Mouse (Mus musculus) lung, embryonic 14.5 days (tissue): ENCODE measurements around the gene Shtn1. TPM values are rescaled to one million over a fixed set of nuclear protein-coding genes. Genes with fewer than 3 reads are reported as not detected.
A peak's percentile ranks its signal among the peaks of the same experiment; 100 is the strongest.

Experiments used
- ATAC-seq: fragments of 200-750 bp; cut with Nextera tagmentation; 2 replicates; pipeline ENCODE4 v1.8.0; 2017; ENCODE audit warnings: mild to moderate bottlenecking, moderate TSS enrichment, moderate library complexity; ENCODE audit not compliant: insufficient read depth
- DNase-seq: peaks from one replicate; pipeline ENCODE4 v3.0.0-alpha.2; 2015
- H3K27ac ChIP-seq: fragments of 300-500 bp; sonication (generic); 2 replicates; pipeline ENCODE4 v1.5.1; 2014; ENCODE audit warnings: low read depth, mild to moderate bottlenecking, moderate library complexity
- H3K27me3 ChIP-seq: fragments of 300-500 bp; sonication (generic); 2 replicates; pipeline ENCODE4 v1.6.1; 2014; ENCODE audit warnings: low read length, control low read depth; ENCODE audit not compliant: insufficient read depth
- H3K36me3 ChIP-seq: fragments of 300-500 bp; sonication (generic); 2 replicates; pipeline ENCODE4 v1.6.1; 2014; ENCODE audit warnings: control low read depth; ENCODE audit not compliant: insufficient read depth
- H3K4me1 ChIP-seq: fragments of 300-500 bp; sonication (generic); 2 replicates; pipeline ENCODE4 v1.6.1; 2014; ENCODE audit warnings: antibody characterized with exemption, control low read depth; ENCODE audit not compliant: insufficient read depth
- H3K4me2 ChIP-seq: fragments of 300-500 bp; sonication (generic); 2 replicates; pipeline ENCODE4 v1.6.1; 2014; ENCODE audit warnings: mild to moderate bottlenecking
- H3K4me3 ChIP-seq: fragments of 300-500 bp; sonication (generic); 2 replicates; pipeline ENCODE4 v1.5.1; 2014; ENCODE audit warnings: low read depth, low read length
- H3K9ac ChIP-seq: fragments of 300-500 bp; sonication (generic); 2 replicates; pipeline ENCODE4 v1.6.1; 2014
- H3K9me3 ChIP-seq: fragments of 300-500 bp; sonication (generic); 2 replicates; pipeline ENCODE4 v1.6.1; 2016; ENCODE audit warnings: low read depth, low read length, control low read depth
- CTCF ChIP-seq: IDR thresholded peaks from 2 replicates; pipeline ENCODE4 v1.5.1; 2016; ENCODE audit warnings: antibody characterized with exemption, low read depth
- WGBS: fragments of 180-500 bp; shearing (Covaris S2); extraction: QIAGEN DNeasy Blood & Tissue Kit; methylation state at CpG from one replicate; pipeline ENCODE4 v1.1.7; 2014; 5-methylcytosine and 5-hydroxymethylcytosine counted together
- polyA plus RNA-seq: library from polyadenylated mRNA; unstranded; fragments of >200 nt; fragmentation: Nextera tagmentation; extraction: Ambion mirVana; gene quantifications from 2 replicates; pipeline ENCODE4 v1.2.1, GENCODE M21; 2014

Gene Shtn1
- polyA plus RNA-seq, 1 experiment from 2014 or later = 6.6 TPM

GRCm38 (mm10) chr19:59052783-59053490, 23.0 kb downstream of the Shtn1 start:
- no peaks in the 10 kb centered on the region for H3K9me3 ChIP-seq
- no peaks in the 10 kb centered on the region for H3K4me1 ChIP-seq
- H3K4me3 ChIP-seq = no peak overlapping the region
- H3K36me3 ChIP-seq = no peaks in the 10 kb centered on the region
- H3K27ac ChIP-seq = no peak overlapping the region
- 71% methylated on average over 9 of the region's 9 CpGs for WGBS
- no peak overlapping the region for H3K9ac ChIP-seq
- H3K27me3 ChIP-seq = no peaks in the 10 kb centered on the region
- no peak for TF ChIP-seq CTCF
- ATAC-seq = no peak
- no peak overlapping the region for H3K4me2 ChIP-seq
- no peak for DNase-seq

GRCm38 (mm10) chr19:59052053-59052452, 23.8 kb downstream of the Shtn1 start:
- DNase-seq (no peak), ATAC-seq (no peak)
- WGBS = 61% methylated on average over 4 of the region's 4 CpGs
- no peak for TF ChIP-seq CTCF
- Histone ChIP-seq H3K27me3 (no peaks in the 10 kb centered on the region), H3K36me3 (no peaks in the 10 kb centered on the region), H3K4me3 (no peak overlapping the region), H3K27ac (no peak overlapping the region), H3K4me2 (no peak overlapping the region), H3K4me1 (no peaks in the 10 kb centered on the region), H3K9me3 (no peaks in the 10 kb centered on the region), H3K9ac (no peak overlapping the region)

DNA sequence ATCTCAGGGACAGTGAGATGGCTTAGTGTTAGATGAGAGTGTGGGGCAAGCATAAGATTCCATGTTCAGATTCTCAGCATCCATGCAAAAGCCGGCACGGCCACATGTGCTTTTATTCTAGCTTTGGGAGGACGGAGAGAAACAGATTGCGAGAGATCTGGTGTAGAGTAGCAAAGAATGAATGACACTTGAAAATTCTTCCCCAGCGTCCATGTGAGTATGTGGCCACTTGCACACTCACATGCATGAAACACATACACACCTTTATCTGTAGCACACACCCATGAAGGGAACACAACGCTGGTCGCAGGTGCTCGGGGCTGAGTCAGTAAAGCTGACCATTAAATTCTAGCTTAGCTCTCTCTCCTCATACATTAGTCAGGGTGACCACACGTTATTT, 24.3 kb downstream of the Shtn1 start:
- DNase-seq (no peak), ATAC-seq (no peak)
- Histone ChIP-seq H3K9me3 (no peaks in the 10 kb centered on the region), H3K27ac (no peak overlapping the region), H3K9ac (no peak overlapping the region), H3K27me3 (no peaks in the 10 kb centered on the region), H3K4me2 (no peak overlapping the region), H3K4me3 (no peak overlapping the region), H3K4me1 (no peaks in the 10 kb centered on the region), H3K36me3 (no peaks in the 10 kb centered on the region)
- WGBS = 87% methylated on average over 9 of the region's 9 CpGs
- TF ChIP-seq CTCF = no peak

GRCm38 (mm10) chr19:59048852-59049251, 27.0 kb downstream of the Shtn1 start:
- H3K4me3 ChIP-seq = no peak overlapping the region
- TF ChIP-seq CTCF = no peak
- DNase-seq = no peak
- H3K36me3 ChIP-seq = no peaks in the 10 kb centered on the region
- no peak overlapping the region for H3K9ac ChIP-seq
- H3K4me1 ChIP-seq = no peaks in the 10 kb centered on the region
- H3K9me3 ChIP-seq = no peaks in the 10 kb centered on the region
- H3K27ac ChIP-seq = no peak overlapping the region
- ATAC-seq = no peak
- 80% methylated on average over 6 of the region's 6 CpGs for WGBS
- no peaks in the 10 kb centered on the region for H3K27me3 ChIP-seq
- H3K4me2 ChIP-seq = no peak overlapping the region

- WGBS = 84% methylated on average over 5 of the region's 5 CpGs
- Histone ChIP-seq H3K4me2 (no peak overlapping the region), H3K27me3 (no peaks in the 10 kb centered on the region), H3K36me3 (no peaks in the 10 kb centered on the region), H3K27ac (no peak overlapping the region), H3K4me1 (no peaks in the 10 kb centered on the region), H3K9ac (no peak overlapping the region), H3K4me3 (no peak overlapping the region), H3K9me3 (no peaks in the 10 kb centered on the region)
- no peak for ATAC-seq
- DNase-seq = peak; percentile 15
- no peak for TF ChIP-seq CTCF
Measured at GRCm38 (mm10) chr19:59047511-59047910, 28.4 kb downstream of the Shtn1 start.

- ATAC-seq (no peak), DNase-seq (no peak)
- Histone ChIP-seq H3K36me3 (no peaks in the 10 kb centered on the region), H3K4me1 (no peaks in the 10 kb centered on the region), H3K9me3 (no peaks in the 10 kb centered on the region), H3K4me3 (no peak overlapping the region), H3K27me3 (no peaks in the 10 kb centered on the region), H3K9ac (no peak overlapping the region), H3K4me2 (no peak overlapping the region), H3K27ac (no peak overlapping the region)
- 63% methylated on average over 3 of the region's 3 CpGs for WGBS
- no peak for TF ChIP-seq CTCF
Measured at GRCm38 (mm10) chr19:59041086-59041485, 34.8 kb downstream of the Shtn1 start.

DNA sequence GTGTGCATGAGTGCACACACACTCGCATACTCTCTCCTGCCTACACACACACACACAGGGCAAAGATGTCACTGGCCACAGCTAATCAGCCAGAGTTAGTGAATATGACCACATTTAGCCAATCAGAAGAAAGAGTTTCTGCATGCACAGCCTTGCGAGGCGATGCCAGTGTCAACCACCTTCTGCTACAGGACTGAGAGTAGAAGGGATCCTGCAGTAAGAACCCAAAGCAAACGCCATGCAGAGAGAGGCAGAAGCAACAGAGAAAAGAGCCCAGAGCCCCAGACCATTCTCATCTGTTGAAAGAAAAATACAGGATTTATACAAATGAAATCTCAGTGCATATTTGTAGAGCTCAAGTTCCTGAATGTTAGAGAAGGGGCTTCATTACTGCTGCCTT, 37.1 kb downstream of the Shtn1 start:
- Histone ChIP-seq H3K27ac (no peak overlapping the region), H3K4me3 (no peak overlapping the region), H3K9me3 (no peaks in the 10 kb centered on the region), H3K27me3 (no peaks in the 10 kb centered on the region), H3K4me2 (no peak overlapping the region), H3K36me3 (no peaks in the 10 kb centered on the region), H3K9ac (no peak overlapping the region), H3K4me1 (no peaks in the 10 kb centered on the region)
- WGBS = 77% methylated on average over 4 of the region's 4 CpGs
- ATAC-seq (no peak), DNase-seq (no peak)
- no peak for TF ChIP-seq CTCF

DNA sequence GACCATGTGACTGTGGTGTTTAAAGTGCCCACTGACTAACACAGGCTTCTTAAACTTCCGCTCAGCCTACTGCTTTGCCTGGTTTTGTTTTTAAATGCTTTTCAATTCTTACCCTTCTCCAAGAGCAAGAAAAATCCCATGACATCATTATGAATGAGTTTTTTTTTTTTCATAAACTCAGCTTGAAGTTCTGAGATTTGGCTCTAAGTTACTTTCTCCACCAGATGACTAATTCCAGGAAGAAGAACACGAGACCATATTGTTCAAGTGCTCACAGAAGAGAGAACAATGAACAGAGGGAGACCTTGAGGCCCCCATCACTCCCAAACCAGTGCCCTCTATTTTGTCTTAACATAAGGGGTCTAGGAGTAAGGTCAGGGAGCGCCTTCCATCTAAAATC, 39.1 kb downstream of the Shtn1 start:
- WGBS = 69% methylated on average over 3 of the region's 3 CpGs
- DNase-seq = no peak
- no peak overlapping the region for H3K4me3 ChIP-seq
- H3K36me3 ChIP-seq = no peaks in the 10 kb centered on the region
- no peak overlapping the region for H3K9ac ChIP-seq
- no peak for TF ChIP-seq CTCF
- no peaks in the 10 kb centered on the region for H3K4me1 ChIP-seq
- no peak overlapping the region for H3K4me2 ChIP-seq
- no peaks in the 10 kb centered on the region for H3K27me3 ChIP-seq
- H3K9me3 ChIP-seq = no peaks in the 10 kb centered on the region
- ATAC-seq = no peak
- no peak overlapping the region for H3K27ac ChIP-seq
